Mouse (Mus musculus) liver, postnatal 0 days (tissue): ENCODE measurements around the gene Raver2.

ENCODE experiments used
- CTCF ChIP-seq: sonication (generic); IDR thresholded peaks from 2 replicates; pipeline ENCODE4 v1.5.1; 2016; ENCODE audit warnings: antibody characterized with exemption, low read depth
- EP300 ChIP-seq: IDR thresholded peaks from 2 replicates; pipeline ENCODE4 v1.6.1; 2016; ENCODE audit warnings: antibody characterized with exemption, low read depth, mild to moderate bottlenecking

DNA sequence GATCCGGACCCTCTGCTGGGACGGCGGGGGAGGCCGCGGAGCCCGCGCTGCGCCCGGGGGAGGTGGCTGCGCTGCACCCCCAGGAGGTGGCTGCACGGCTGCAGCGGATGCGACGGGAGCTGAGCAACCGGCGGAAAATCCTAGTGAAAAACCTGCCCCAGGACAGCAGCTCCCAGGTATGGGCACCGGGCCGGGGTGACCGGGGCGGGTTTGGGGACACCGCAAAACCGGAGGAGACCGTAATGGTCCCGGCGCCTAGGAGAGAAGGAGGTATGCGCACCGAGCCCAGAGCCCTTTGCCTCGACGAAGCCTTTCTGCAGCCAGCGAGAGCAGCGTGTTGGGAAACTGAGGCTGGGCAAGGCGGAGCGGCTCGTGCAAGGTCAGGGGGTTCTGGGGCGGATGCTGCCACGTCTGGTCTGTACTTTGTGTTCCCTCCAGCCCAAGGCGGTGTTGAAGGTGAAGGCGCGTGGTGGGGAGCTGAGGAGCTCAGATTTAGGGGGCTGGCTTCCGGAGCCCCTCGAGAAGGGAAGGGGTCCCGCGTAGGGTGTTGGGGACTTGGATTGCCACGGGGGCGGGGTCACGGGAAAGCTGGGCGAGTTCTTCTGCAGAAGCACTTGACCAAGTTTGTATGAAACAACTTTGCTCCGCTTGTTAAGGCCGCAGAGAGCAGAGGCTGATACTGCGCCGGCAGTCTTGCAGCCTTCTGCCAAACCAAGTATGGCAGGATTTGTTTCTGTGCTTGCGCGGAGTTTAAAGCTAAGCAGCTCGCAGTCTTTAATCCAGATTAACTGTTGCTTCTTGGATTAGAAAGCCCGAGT, 580 bp downstream of the Raver2 start:
- TF ChIP-seq EP300 = no peak
- TF ChIP-seq CTCF = no peak
